Mouse (Mus musculus) lung, embryonic 16.5 days (tissue): ENCODE results near the gene Taz. TPM values are rescaled to one million over a fixed set of nuclear protein-coding genes. Genes with fewer than 3 reads are reported as not detected.

Experiments used
- ATAC-seq: fragments of 200-750 bp; cut with Nextera tagmentation; 2 replicates; pipeline ENCODE4 v1.8.0; 2017; ENCODE audit warnings: low read depth, mild to moderate bottlenecking, moderate library complexity
- H3K27ac ChIP-seq: fragments of 300-500 bp; sonication (generic); 2 replicates; pipeline ENCODE4 v1.5.1; 2014; ENCODE audit warnings: mild to moderate bottlenecking, control low read depth, low read length
- H3K27me3 ChIP-seq: fragments of 300-500 bp; sonication (generic); 2 replicates; pipeline ENCODE4 v1.6.1; 2014; ENCODE audit warnings: low read depth, low read length, mixed read lengths; ENCODE audit not compliant: control insufficient read depth, insufficient read depth
- H3K36me3 ChIP-seq: fragments of 300-500 bp; sonication (generic); 2 replicates; pipeline ENCODE4 v1.6.1; 2014; ENCODE audit warnings: low read length; ENCODE audit not compliant: control insufficient read depth, insufficient read depth
- H3K4me1 ChIP-seq: fragments of 300-500 bp; sonication (generic); replicated peaks from 2 replicates; pipeline ENCODE4 v1.6.1; 2014; ENCODE audit warnings: low read length, mixed read lengths; ENCODE audit not compliant: control insufficient read depth, insufficient read depth
- H3K4me2 ChIP-seq: fragments of 300-500 bp; sonication (generic); 2 replicates; pipeline ENCODE4 v1.6.1; 2014; ENCODE audit warnings: low read depth, low read length, control low read depth
- H3K4me3 ChIP-seq: fragments of 300-500 bp; sonication (generic); 2 replicates; pipeline ENCODE4 v1.5.1; 2014; ENCODE audit warnings: mild to moderate bottlenecking, low read length, control low read depth
- H3K9ac ChIP-seq: fragments of 300-500 bp; sonication (generic); 2 replicates; pipeline ENCODE4 v1.6.1; 2014; ENCODE audit warnings: low read length, control low read depth
- H3K9me3 ChIP-seq: fragments of 300-500 bp; sonication (generic); 2 replicates; pipeline ENCODE4 v1.6.1; 2016; ENCODE audit warnings: low read length; ENCODE audit not compliant: control insufficient read depth
- WGBS: fragments of 180-500 bp; shearing (Covaris S2); extraction: QIAGEN DNeasy Blood & Tissue Kit; methylation state at CpG from one replicate; pipeline ENCODE4 v1.1.7; 2014; 5-methylcytosine and 5-hydroxymethylcytosine counted together
- polyA plus RNA-seq: library from polyadenylated mRNA; unstranded; fragments of >200 nt; fragmentation: Nextera tagmentation; extraction: Ambion mirVana; gene quantifications from 2 replicates; pipeline ENCODE4 v1.2.1, GENCODE M21; 2015

Taz gene
- polyA plus RNA-seq, 1 experiment from 2014 or later = 81.9 TPM

DNA sequence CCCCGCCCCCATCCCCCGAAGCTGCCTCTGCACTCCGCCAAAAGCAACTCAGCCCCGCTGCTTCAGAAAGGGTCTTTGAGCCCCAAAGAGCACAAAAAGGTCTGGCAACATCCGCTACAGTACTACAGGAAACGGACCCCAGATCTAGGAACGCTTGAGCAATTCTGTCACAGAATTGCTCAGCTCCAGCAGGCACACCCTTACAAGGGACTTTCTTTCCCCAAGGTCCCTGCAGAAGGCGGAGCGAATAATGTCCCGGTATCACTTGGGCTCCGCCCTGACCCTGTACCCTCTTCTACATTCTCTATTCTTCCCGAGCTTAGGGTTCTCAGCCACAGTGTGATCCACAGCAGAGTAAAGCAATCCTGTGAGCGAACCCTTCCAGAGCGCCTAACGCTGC is 35.0 kb upstream of the Taz start:
- Histone ChIP-seq H3K27me3 (no peaks in the 10 kb centered on the region), H3K27ac (peak overlapping the region; percentile 96), H3K9ac (peak overlapping the region; percentile 67), H3K4me1 (no peaks in the 10 kb centered on the region; the same call in 1 of the 2 replicates), H3K9me3 (no peaks in the 10 kb centered on the region), H3K36me3 (peaks cover 12% of the 10 kb centered on the region), H3K4me2 (peak overlapping the region; percentile 51), H3K4me3 (peak overlapping the region; percentile 68)
- WGBS = 20% methylated on average over 12 of the region's 15 CpGs
- peak; percentile 34 for ATAC-seq

GRCm38 (mm10) chrX:74248651-74249050 is 33.1 kb upstream of the Taz start:
- Histone ChIP-seq H3K27me3 (no peaks in the 10 kb centered on the region), H3K27ac (peak overlapping the region; percentile 80), H3K9me3 (no peaks in the 10 kb centered on the region), H3K36me3 (no peaks in the 10 kb centered on the region), H3K9ac (peak overlapping the region; percentile 70), H3K4me2 (peak overlapping the region; percentile 62), H3K4me1 (no peaks in the 10 kb centered on the region; the same call in 1 of the 2 replicates), H3K4me3 (peak overlapping the region; percentile 52)
- WGBS = 16% methylated on average over 3 of the region's 3 CpGs
- ATAC-seq = peak; percentile 29

DNA sequence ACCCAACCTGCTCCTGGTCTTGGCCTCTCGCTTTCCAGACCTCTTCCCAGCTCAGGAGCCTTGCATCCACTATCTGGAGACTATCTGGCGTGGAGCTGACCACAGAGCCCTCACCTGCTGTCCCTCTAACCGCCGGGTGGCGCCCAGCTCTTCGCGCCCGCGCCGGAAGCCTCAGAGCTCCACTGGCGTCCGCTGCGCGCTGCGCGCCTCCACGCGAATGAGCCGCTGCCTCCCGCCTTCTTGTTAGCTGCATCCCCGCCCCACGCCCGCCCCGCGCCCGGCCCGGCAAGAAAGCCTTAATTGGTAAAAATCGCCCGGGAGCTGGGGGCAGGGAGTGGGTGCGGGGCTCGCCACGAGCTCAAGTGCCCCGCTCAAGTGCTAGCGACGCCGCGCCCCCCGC is 32.1 kb upstream of the Taz start, which contains the start of gene Flna:
TSS of gene Flna (minus strand) at position 206 of the 400 bp plus-strand sequence.
- peak within 1 kb of the TSS; percentile 80 for H3K27ac ChIP-seq
- whole genome bisulfite sequencing = 8% methylated on average over 36 of the region's 38 CpGs
- no peaks in the 10 kb centered on the region for H3K27me3 ChIP-seq
- H3K9ac ChIP-seq = peak within 1 kb of the TSS; percentile 70
- H3K4me2 ChIP-seq = peak within 1 kb of the TSS; percentile 62
- H3K9me3 ChIP-seq = no peaks in the 10 kb centered on the region
- H3K4me1 ChIP-seq = no peaks in the 10 kb centered on the region
- H3K36me3 ChIP-seq = no peaks in the 10 kb centered on the region
- peak within 1 kb of the TSS; percentile 52 for H3K4me3 ChIP-seq
- ATAC-seq = 0 out of 2 replicates have a peak, but pooled peaks have one; percentile 0

- Histone ChIP-seq H3K36me3 (peaks cover 3% of the 10 kb centered on the region; the same call in 1 of the 2 replicates), H3K27me3 (no peaks in the 10 kb centered on the region), H3K4me2 (peak within 1 kb of the TSS; percentile 68), H3K9ac (peak within 1 kb of the TSS; percentile 85), H3K4me3 (peak within 1 kb of the TSS; percentile 59), H3K9me3 (no peaks in the 10 kb centered on the region), H3K4me1 (peaks cover 4% of the 10 kb centered on the region), H3K27ac (peak within 1 kb of the TSS; percentile 95)
- ATAC-seq = peak; percentile 98
- WGBS = 18% methylated on average over 39 of the region's 39 CpGs
These were observed 27.4 kb upstream of the Taz start, which contains the start of gene Emd for GRCm38 (mm10) chrX:74254153-74254887. TSS of gene Emd (plus strand) at chrX:74254687.

- Histone ChIP-seq H3K27me3 (no peaks in the 10 kb centered on the region), H3K9me3 (no peaks in the 10 kb centered on the region), H3K36me3 (peaks cover 3% of the 10 kb centered on the region; the same call in 1 of the 2 replicates), H3K4me2 (peak overlapping the region; percentile 68), H3K27ac (peak overlapping the region; percentile 95), H3K9ac (peak overlapping the region; percentile 85), H3K4me1 (peaks cover 4% of the 10 kb centered on the region), H3K4me3 (peak overlapping the region; percentile 59)
- WGBS = 28% methylated on average over 31 of the region's 31 CpGs
- peak; percentile 59 for ATAC-seq
These were observed 26.7 kb upstream of the Taz start for GRCm38 (mm10) chrX:74254888-74255565.

DNA sequence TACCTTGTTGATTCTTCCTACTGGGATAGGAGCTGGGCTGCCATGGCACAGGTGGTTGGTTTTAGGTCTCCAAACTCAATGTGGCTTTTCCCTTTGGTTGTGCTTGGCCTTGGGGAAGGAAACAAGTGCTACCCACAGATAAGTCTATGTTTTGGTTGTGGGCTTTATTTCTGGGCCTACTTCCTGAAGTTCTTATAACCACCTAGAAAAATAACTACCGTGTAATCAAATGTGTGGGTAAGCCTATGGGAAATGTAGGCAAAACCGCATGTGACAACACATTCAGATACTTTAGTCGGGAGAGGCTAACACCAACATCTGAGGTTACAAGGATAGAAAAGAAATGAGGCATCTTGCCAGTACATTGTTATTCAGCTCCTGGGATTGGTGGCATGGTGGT is 24.0 kb upstream of the Taz start:
- Histone ChIP-seq H3K9me3 (no peaks in the 10 kb centered on the region), H3K4me2 (no peak overlapping the region), H3K36me3 (peaks cover 3% of the 10 kb centered on the region; the same call in 1 of the 2 replicates), H3K4me1 (peaks cover 4% of the 10 kb centered on the region), H3K4me3 (no peak overlapping the region), H3K27ac (no peak overlapping the region), H3K9ac (no peak overlapping the region), H3K27me3 (no peaks in the 10 kb centered on the region)
- WGBS = 90% methylated on average over 3 of the region's 3 CpGs
- no peak for ATAC-seq

DNA sequence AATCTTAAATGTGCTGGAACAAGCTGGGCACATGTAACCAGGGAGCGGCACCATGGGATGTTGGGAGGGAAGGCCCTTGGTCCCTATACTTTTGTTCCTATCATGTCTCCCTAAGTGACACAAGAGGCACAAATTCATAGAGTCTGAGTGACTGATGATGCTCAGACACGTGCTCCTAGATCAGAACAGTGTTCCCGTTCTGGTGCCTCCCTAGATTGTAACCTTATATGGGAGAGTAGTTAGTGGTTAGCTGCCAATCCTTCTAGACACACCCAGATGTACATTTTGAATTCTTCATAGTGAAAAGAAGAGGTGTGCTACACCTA is 12.0 kb upstream of the Taz start:
- H3K27ac ChIP-seq = peak overlapping the region; percentile 96
- no peaks in the 10 kb centered on the region for H3K9me3 ChIP-seq
- H3K36me3 ChIP-seq = peaks cover 4% of the 10 kb centered on the region; the same call in 1 of the 2 replicates
- 0 out of 2 replicates have a peak, but pooled peaks cover 2% of the 10 kb centered on the region for H3K4me1 ChIP-seq
- peak; percentile 46 for ATAC-seq
- 10% methylated on average over 3 of the region's 3 CpGs for WGBS
- H3K4me3 ChIP-seq = peak overlapping the region; percentile 65
- H3K27me3 ChIP-seq = no peaks in the 10 kb centered on the region
- H3K4me2 ChIP-seq = peak overlapping the region; percentile 57
- H3K9ac ChIP-seq = peak overlapping the region; percentile 68

- peak within 1 kb of the TSS; percentile 79 for H3K9ac ChIP-seq
- peak; percentile 96 for ATAC-seq
- WGBS = 15% methylated on average over 42 of the region's 42 CpGs
- no peaks in the 10 kb centered on the region for H3K9me3 ChIP-seq
- H3K27me3 ChIP-seq = no peaks in the 10 kb centered on the region
- H3K4me2 ChIP-seq = peak within 1 kb of the TSS; percentile 57
- 0 out of 2 replicates have a peak, but pooled peaks cover 2% of the 10 kb centered on the region for H3K4me1 ChIP-seq
- H3K4me3 ChIP-seq = peak within 1 kb of the TSS; percentile 65
- peaks cover 4% of the 10 kb centered on the region; the same call in 1 of the 2 replicates for H3K36me3 ChIP-seq
- H3K27ac ChIP-seq = peak within 1 kb of the TSS; percentile 96
These were observed 11.4 kb upstream of the Taz start, which contains the start of gene Rpl10 for GRCm38 (mm10) chrX:74270062-74270901. TSS of gene Rpl10 (plus strand) at chrX:74270812.
